Mouse (Mus musculus): Measurements from ENCODE around the gene Dnah7c. TPM values are rescaled to one million over a fixed set of nuclear protein-coding genes. Genes with fewer than 3 reads are reported as not detected.
"Not testable (repeated sequence)": the region's sequence is repeated elsewhere in the genome, so short reads cannot be mapped to it uniquely, and the experiment has no call there.

Dnah7c gene
- 0.18 and 0.19 TPM in 2 replicates for polyA plus RNA-seq (2014; fragmentation: Nextera tagmentation; extraction: Ambion mirVana)

GRCm38 (mm10) chr1:46425137-46425925 is at the start of gene Dnah7c:
Dnah7c (plus strand) TSS chr1:46425592.
- Histone ChIP-seq H3K4me3 (ENCODE audit: low read depth, low read length) (peak within 1 kb of the TSS; percentile 48), H3K27me3 (ENCODE audit: control insufficient read depth, insufficient read depth, low read length) (no peaks in the 10 kb centered on the region), H3K4me1 (ENCODE audit: control insufficient read depth, insufficient read depth, low read length) (no peaks in the 10 kb centered on the region), H3K9me3 (ENCODE audit: control insufficient read depth, low read length) (no peaks in the 10 kb centered on the region), H3K27ac (ENCODE audit: low read depth, low read length) (no peak within 1 kb of the TSS), H3K4me2 (peak within 1 kb of the TSS; percentile 80), H3K36me3 (ENCODE audit: control insufficient read depth, insufficient read depth, low read length) (no peaks in the 10 kb centered on the region), H3K9ac (ENCODE audit: low read length) (peak within 1 kb of the TSS; percentile 59)
- ATAC-seq (ENCODE audit: low FRiP score) (peak; percentile 86), DNase-seq (ENCODE audit: low spot score, missing footprints) (peak; percentile 94)
- 9% methylated on average over 30 of the region's 30 CpGs for WGBS

GRCm38 (mm10) chr1:46380641-46381040 is 44.8 kb upstream of the Dnah7c start:
- H3K4me1 ChIP-seq (ENCODE audit: control insufficient read depth, insufficient read depth, low read length); H3K27me3 ChIP-seq (ENCODE audit: control insufficient read depth, insufficient read depth, low read length); H3K4me3 ChIP-seq (ENCODE audit: low read depth, low read length); H3K9ac ChIP-seq (ENCODE audit: low read length); H3K36me3 ChIP-seq (ENCODE audit: control insufficient read depth, insufficient read depth, low read length); DNase-seq (ENCODE audit: low spot score, missing footprints); H3K27ac ChIP-seq (ENCODE audit: low read depth, low read length); ATAC-seq (ENCODE audit: low FRiP score); H3K4me2 ChIP-seq; H3K9me3 ChIP-seq (ENCODE audit: control insufficient read depth, low read length): not testable (repeated sequence)
- 88% methylated on average over 3 of the region's 3 CpGs for WGBS

GRCm38 (mm10) chr1:46394681-46395297 is 30.6 kb upstream of the Dnah7c start:
- not testable (repeated sequence) for H3K9ac ChIP-seq (ENCODE audit: low read length); ATAC-seq (ENCODE audit: low FRiP score); H3K4me3 ChIP-seq (ENCODE audit: low read depth, low read length); H3K27ac ChIP-seq (ENCODE audit: low read depth, low read length); H3K36me3 ChIP-seq (ENCODE audit: control insufficient read depth, insufficient read depth, low read length); DNase-seq (ENCODE audit: low spot score, missing footprints); H3K4me2 ChIP-seq; H3K9me3 ChIP-seq (ENCODE audit: control insufficient read depth, low read length); H3K4me1 ChIP-seq (ENCODE audit: control insufficient read depth, insufficient read depth, low read length); H3K27me3 ChIP-seq (ENCODE audit: control insufficient read depth, insufficient read depth, low read length)
- WGBS, result 91% methylated on average over 3 of the region's 4 CpGs

- WGBS, result 84% methylated on average over 6 of the region's 6 CpGs
Observed at GRCm38 (mm10) chr1:46408324-46409115, 16.9 kb upstream of the Dnah7c start.

GRCm38 (mm10) chr1:46414798-46415197 is 10.6 kb upstream of the Dnah7c start:
- not testable (repeated sequence) for H3K9me3 ChIP-seq (ENCODE audit: control insufficient read depth, low read length); H3K4me3 ChIP-seq (ENCODE audit: low read depth, low read length); H3K27me3 ChIP-seq (ENCODE audit: control insufficient read depth, insufficient read depth, low read length); ATAC-seq (ENCODE audit: low FRiP score); H3K9ac ChIP-seq (ENCODE audit: low read length); H3K4me2 ChIP-seq; H3K27ac ChIP-seq (ENCODE audit: low read depth, low read length); DNase-seq (ENCODE audit: low spot score, missing footprints); H3K36me3 ChIP-seq (ENCODE audit: control insufficient read depth, insufficient read depth, low read length); H3K4me1 ChIP-seq (ENCODE audit: control insufficient read depth, insufficient read depth, low read length)
- 91% methylated on average over 7 of the region's 7 CpGs for WGBS

More at GRCm38 (mm10) chr1:46408324-46409115, 16.9 kb upstream of the Dnah7c start:
- no peaks in the 10 kb centered on the region for H3K4me1 ChIP-seq (ENCODE audit: control insufficient read depth, insufficient read depth, low read length)
- H3K27me3 ChIP-seq (ENCODE audit: control insufficient read depth, insufficient read depth, low read length), result no peaks in the 10 kb centered on the region
- DNase-seq (ENCODE audit: low spot score, missing footprints) (no peak), ATAC-seq (ENCODE audit: low FRiP score) (no peak)
- no peaks in the 10 kb centered on the region for H3K9me3 ChIP-seq (ENCODE audit: control insufficient read depth, low read length)
- H3K4me2 ChIP-seq, result no peak overlapping the region
- H3K36me3 ChIP-seq (ENCODE audit: control insufficient read depth, insufficient read depth, low read length), result no peaks in the 10 kb centered on the region
- H3K4me3 ChIP-seq (ENCODE audit: low read depth, low read length), result no peak overlapping the region
- H3K27ac ChIP-seq (ENCODE audit: low read depth, low read length), result no peak overlapping the region
- H3K9ac ChIP-seq (ENCODE audit: low read length), result no peak overlapping the region

- H3K4me3 ChIP-seq (ENCODE audit: low read depth, low read length); H3K9me3 ChIP-seq (ENCODE audit: control insufficient read depth, low read length); H3K27me3 ChIP-seq (ENCODE audit: control insufficient read depth, insufficient read depth, low read length); H3K36me3 ChIP-seq (ENCODE audit: control insufficient read depth, insufficient read depth, low read length); H3K9ac ChIP-seq (ENCODE audit: low read length); H3K27ac ChIP-seq (ENCODE audit: low read depth, low read length); ATAC-seq (ENCODE audit: low FRiP score); DNase-seq (ENCODE audit: low spot score, missing footprints); H3K4me2 ChIP-seq; H3K4me1 ChIP-seq (ENCODE audit: control insufficient read depth, insufficient read depth, low read length): not testable (repeated sequence)
- 26% methylated on average over 3 of the region's 3 CpGs for WGBS
Observed at GRCm38 (mm10) chr1:46416946-46417345, 8.4 kb upstream of the Dnah7c start.

GRCm38 (mm10) chr1:46418966-46419365 is 6.4 kb upstream of the Dnah7c start:
- H3K27ac ChIP-seq (ENCODE audit: low read depth, low read length); H3K4me1 ChIP-seq (ENCODE audit: control insufficient read depth, insufficient read depth, low read length); H3K36me3 ChIP-seq (ENCODE audit: control insufficient read depth, insufficient read depth, low read length); H3K9me3 ChIP-seq (ENCODE audit: control insufficient read depth, low read length); H3K27me3 ChIP-seq (ENCODE audit: control insufficient read depth, insufficient read depth, low read length); H3K4me2 ChIP-seq; H3K4me3 ChIP-seq (ENCODE audit: low read depth, low read length); DNase-seq (ENCODE audit: low spot score, missing footprints); ATAC-seq (ENCODE audit: low FRiP score); H3K9ac ChIP-seq (ENCODE audit: low read length): not testable (repeated sequence)
- WGBS, result 98% methylated on average over 3 of the region's 4 CpGs

GRCm38 (mm10) chr1:46428401-46428800 is 3.0 kb downstream of the Dnah7c start:
- Histone ChIP-seq H3K4me3 (ENCODE audit: low read depth, low read length) (no peak overlapping the region), H3K4me1 (ENCODE audit: control insufficient read depth, insufficient read depth, low read length) (no peaks in the 10 kb centered on the region), H3K4me2 (no peak overlapping the region), H3K9me3 (ENCODE audit: control insufficient read depth, low read length) (no peaks in the 10 kb centered on the region), H3K27ac (ENCODE audit: low read depth, low read length) (no peak overlapping the region), H3K9ac (ENCODE audit: low read length) (no peak overlapping the region), H3K27me3 (ENCODE audit: control insufficient read depth, insufficient read depth, low read length) (no peaks in the 10 kb centered on the region), H3K36me3 (ENCODE audit: control insufficient read depth, insufficient read depth, low read length) (no peaks in the 10 kb centered on the region)
- DNase-seq (ENCODE audit: low spot score, missing footprints) (no peak), ATAC-seq (ENCODE audit: low FRiP score) (no peak)
- WGBS, result 86% methylated on average over 2 of the region's 2 CpGs

- H3K4me3 ChIP-seq (ENCODE audit: low read depth, low read length); H3K9me3 ChIP-seq (ENCODE audit: control insufficient read depth, low read length); H3K4me1 ChIP-seq (ENCODE audit: control insufficient read depth, insufficient read depth, low read length); H3K27me3 ChIP-seq (ENCODE audit: control insufficient read depth, insufficient read depth, low read length); H3K4me2 ChIP-seq; ATAC-seq (ENCODE audit: low FRiP score); H3K9ac ChIP-seq (ENCODE audit: low read length); DNase-seq (ENCODE audit: low spot score, missing footprints); H3K27ac ChIP-seq (ENCODE audit: low read depth, low read length); H3K36me3 ChIP-seq (ENCODE audit: control insufficient read depth, insufficient read depth, low read length): not testable (repeated sequence)
- WGBS, result 70% methylated on average over 1 of the region's 1 CpGs
Observed at GRCm38 (mm10) chr1:46514671-46515070, 89.3 kb downstream of the Dnah7c start.
